23 mouse cellular contexts compared by ENCODE assay signal in genomic region chr17:5037199-5037598, GRCm38 (mm10). TPM values are rescaled to one million over a fixed set of nuclear protein-coding genes. Genes with fewer than 3 reads are reported as not detected.
DNase-seq lines count a peak whose midpoint lies in the region; ATAC-seq and TF ChIP-seq lines count a peak whose summit lies in the region.
"Had no signal": no experiment of that assay in that cellular context is flagged by ENCODE, and none has a peak within 500 bp of the region (broad histone marks: within the 10 kb centered on the region; RNA-seq: fewer than 3 reads in every experiment).

No protein-coding gene starts in this region.

- no peak overlapping the region for H3K4me2 ChIP-seq in hindbrain, embryonic 14.5 days (replicated peaks)
- H3K4me2 ChIP-seq in hindbrain, embryonic 11.5 days (replicated peaks; ENCODE audit: low read depth, low read length) = no peak overlapping the region
- no peak overlapping the region for H3K4me2 ChIP-seq in hindbrain, postnatal 0 days (ENCODE audit: low read depth, low read length)
- no peak overlapping the region for H3K4me2 ChIP-seq in hindbrain, embryonic 12.5 days (replicated peaks)
- no peak overlapping the region for H3K4me2 ChIP-seq in midbrain, postnatal 0 days (ENCODE audit: low read depth, low read length, poor library complexity, severe bottlenecking)
- no peak overlapping the region for H3K4me2 ChIP-seq in midbrain, embryonic 15.5 days
- H3K4me2 ChIP-seq in embryonic facial prominence, embryonic 15.5 days (replicated peaks) = no peak overlapping the region
- H3K4me2 ChIP-seq: heart, embryonic 11.5 days had no signal

- no peaks in the 10 kb centered on the region for H3K27me3 ChIP-seq in hindbrain, embryonic 14.5 days (ENCODE audit: control insufficient read depth, insufficient read depth, low read length)
- no peaks in the 10 kb centered on the region for H3K27me3 ChIP-seq in hindbrain, embryonic 11.5 days (ENCODE audit: control insufficient read depth, insufficient read depth, low read length)
- no peaks in the 10 kb centered on the region for H3K27me3 ChIP-seq in hindbrain, postnatal 0 days (ENCODE audit: insufficient read depth, low read length)
- H3K27me3 ChIP-seq in hindbrain, embryonic 12.5 days = no peaks in the 10 kb centered on the region
- no peaks in the 10 kb centered on the region for H3K27me3 ChIP-seq in midbrain, postnatal 0 days (ENCODE audit: insufficient read depth, low read length)
- H3K27me3 ChIP-seq in midbrain, embryonic 15.5 days (replicated peaks) = no peaks in the 10 kb centered on the region
- no peaks in the 10 kb centered on the region for H3K27me3 ChIP-seq in embryonic facial prominence, embryonic 15.5 days
- H3K27me3 ChIP-seq: CH12.LX, Patski had no signal

- peaks cover 6% of the 10 kb centered on the region; the same call in 1 of the 2 replicates for H3K36me3 ChIP-seq in hindbrain, embryonic 14.5 days (replicated peaks; ENCODE audit: control insufficient read depth, insufficient read depth)
- no peaks in the 10 kb centered on the region for H3K36me3 ChIP-seq in hindbrain, embryonic 11.5 days (ENCODE audit: control insufficient read depth, insufficient read depth, low read length)
- H3K36me3 ChIP-seq in hindbrain, postnatal 0 days (ENCODE audit: insufficient read depth, low read length) = no peaks in the 10 kb centered on the region
- peaks cover 16% of the 10 kb centered on the region for H3K36me3 ChIP-seq in hindbrain, embryonic 12.5 days
- no peaks in the 10 kb centered on the region for H3K36me3 ChIP-seq in midbrain, postnatal 0 days (ENCODE audit: insufficient read depth, low read length)
- no peaks in the 10 kb centered on the region for H3K36me3 ChIP-seq in midbrain, embryonic 15.5 days (replicated peaks)
- peaks cover 10% of the 10 kb centered on the region; the same call in 1 of the 2 replicates for H3K36me3 ChIP-seq in embryonic facial prominence, embryonic 15.5 days

- no peak overlapping the region for H3K9ac ChIP-seq in hindbrain, embryonic 14.5 days
- no peak overlapping the region for H3K9ac ChIP-seq in hindbrain, embryonic 11.5 days (ENCODE audit: low read depth, low read length)
- no peak overlapping the region for H3K9ac ChIP-seq in hindbrain, postnatal 0 days (replicated peaks; ENCODE audit: low read length)
- H3K9ac ChIP-seq in hindbrain, embryonic 12.5 days = no peak overlapping the region
- H3K9ac ChIP-seq in midbrain, postnatal 0 days (replicated peaks; ENCODE audit: low read length, poor library complexity, severe bottlenecking) = 0 out of 2 replicates have a peak overlapping the region, but pooled peaks have one; percentile 29
- H3K9ac ChIP-seq in midbrain, embryonic 15.5 days = no peak overlapping the region
- H3K9ac ChIP-seq in embryonic facial prominence, embryonic 15.5 days = no peak overlapping the region
- H3K9ac ChIP-seq: forebrain, postnatal 0 days had no signal

- TF ChIP-seq CTCF in hindbrain, postnatal 0 days (IDR thresholded peaks at IDR 0.05; ENCODE audit: low read depth) = no peak
- TF ChIP-seq CTCF in midbrain, postnatal 0 days (IDR thresholded peaks at IDR 0.05) = no peak

- H3K9me3 ChIP-seq in hindbrain, embryonic 14.5 days (ENCODE audit: control insufficient read depth, low read length) = no peaks in the 10 kb centered on the region
- H3K9me3 ChIP-seq in hindbrain, embryonic 11.5 days (ENCODE audit: control insufficient read depth, low read length) = no peaks in the 10 kb centered on the region
- H3K9me3 ChIP-seq in hindbrain, postnatal 0 days (ENCODE audit: low read length) = no peaks in the 10 kb centered on the region
- H3K9me3 ChIP-seq in hindbrain, embryonic 12.5 days (replicated peaks) = no peaks in the 10 kb centered on the region
- no peaks in the 10 kb centered on the region for H3K9me3 ChIP-seq in midbrain, postnatal 0 days (ENCODE audit: low read length)
- no peaks in the 10 kb centered on the region for H3K9me3 ChIP-seq in midbrain, embryonic 15.5 days
- no peaks in the 10 kb centered on the region for H3K9me3 ChIP-seq in embryonic facial prominence, embryonic 15.5 days (replicated peaks)
- H3K9me3 ChIP-seq: G1E had no signal

- H3K4me1 ChIP-seq in hindbrain, embryonic 14.5 days (replicated peaks; ENCODE audit: control insufficient read depth, insufficient read depth, low read length) = no peaks in the 10 kb centered on the region
- 0 out of 2 replicates have a peak, but pooled peaks cover 2% of the 10 kb centered on the region for H3K4me1 ChIP-seq in hindbrain, embryonic 11.5 days (replicated peaks; ENCODE audit: control insufficient read depth, insufficient read depth, low read length)
- H3K4me1 ChIP-seq in hindbrain, postnatal 0 days (ENCODE audit: insufficient read depth, low read length) = 0 out of 2 replicates have a peak, but pooled peaks cover 11% of the 10 kb centered on the region
- peaks cover 26% of the 10 kb centered on the region for H3K4me1 ChIP-seq in hindbrain, embryonic 12.5 days
- no peaks in the 10 kb centered on the region for H3K4me1 ChIP-seq in midbrain, postnatal 0 days (ENCODE audit: insufficient read depth, low read length)
- H3K4me1 ChIP-seq in midbrain, embryonic 15.5 days = peaks cover 10% of the 10 kb centered on the region; the same call in 1 of the 2 replicates
- peaks cover 22% of the 10 kb centered on the region for H3K4me1 ChIP-seq in embryonic facial prominence, embryonic 15.5 days

- no peak for DNase-seq in hindbrain, embryonic 14.5 days (ENCODE audit: low spot score)
- DNase-seq in hindbrain, embryonic 11.5 days (ENCODE audit: low spot score) = no peak
- DNase-seq in hindbrain, postnatal 0 days (ENCODE audit: low spot score) = peak; percentile 24
- peak; percentile 23 for DNase-seq in midbrain, postnatal 0 days (ENCODE audit: low spot score)
- DNase-seq: adrenal gland, postnatal 10 days; adrenal gland, postnatal 36 days; B cell, adult 2 months; cerebellum, adult 18-20 months; cerebellum, adult 9-10 months; cerebellum, postnatal 14 days; forebrain, postnatal 0 days; gastrocnemius, adult 2 months; gastrocnemius, postnatal 14 days had no signal

- 76% methylated on average over 8 of the region's 8 CpGs for WGBS in hindbrain, embryonic 14.5 days
- WGBS in hindbrain, embryonic 11.5 days = 91% methylated on average over 8 of the region's 8 CpGs
- 55% methylated on average over 8 of the region's 8 CpGs for WGBS in hindbrain, postnatal 0 days
- 86% methylated on average over 8 of the region's 8 CpGs for WGBS in hindbrain, embryonic 12.5 days
- WGBS in midbrain, postnatal 0 days = 69% methylated on average over 8 of the region's 8 CpGs
- 76% methylated on average over 8 of the region's 8 CpGs for WGBS in midbrain, embryonic 15.5 days
- WGBS in embryonic facial prominence, embryonic 15.5 days = 50% methylated on average over 8 of the region's 8 CpGs

- no peak overlapping the region for H3K4me3 ChIP-seq in hindbrain, embryonic 14.5 days (replicated peaks; ENCODE audit: low read length)
- H3K4me3 ChIP-seq in hindbrain, embryonic 11.5 days (ENCODE audit: low read depth, low read length) = no peak overlapping the region
- no peak overlapping the region for H3K4me3 ChIP-seq in hindbrain, postnatal 0 days (ENCODE audit: low read length)
- H3K4me3 ChIP-seq in hindbrain, embryonic 12.5 days = no peak overlapping the region
- no peak overlapping the region for H3K4me3 ChIP-seq in midbrain, postnatal 0 days (ENCODE audit: low read depth, low read length)
- no peak overlapping the region for H3K4me3 ChIP-seq in midbrain, embryonic 15.5 days
- no peak overlapping the region for H3K4me3 ChIP-seq in embryonic facial prominence, embryonic 15.5 days (replicated peaks)
- H3K4me3 ChIP-seq: gastrocnemius, adult 2 months had no signal

- H3K27ac ChIP-seq in hindbrain, embryonic 14.5 days = no peak overlapping the region
- H3K27ac ChIP-seq in hindbrain, embryonic 11.5 days (ENCODE audit: low read depth, low read length) = no peak overlapping the region
- H3K27ac ChIP-seq in hindbrain, postnatal 0 days = no peak overlapping the region
- no peak overlapping the region for H3K27ac ChIP-seq in hindbrain, embryonic 12.5 days
- no peak overlapping the region for H3K27ac ChIP-seq in midbrain, postnatal 0 days (ENCODE audit: low read depth, low read length)
- H3K27ac ChIP-seq in midbrain, embryonic 15.5 days = no peak overlapping the region
- H3K27ac ChIP-seq in embryonic facial prominence, embryonic 15.5 days (replicated peaks) = 0 out of 2 replicates have a peak overlapping the region, but pooled peaks have one; percentile 28
- H3K27ac ChIP-seq: gastrocnemius, adult 2 months had no signal

- peak; percentile 28; the same call in 1 of the 2 replicates for ATAC-seq in hindbrain, embryonic 14.5 days (ENCODE audit: low FRiP score)
- ATAC-seq in hindbrain, embryonic 11.5 days (ENCODE audit: low FRiP score) = no peak
- peak; percentile 49; the same call in 1 of the 2 replicates for ATAC-seq in hindbrain, postnatal 0 days
- no peak for ATAC-seq in hindbrain, embryonic 12.5 days (ENCODE audit: low FRiP score)
- ATAC-seq in midbrain, postnatal 0 days (ENCODE audit: low FRiP score) = no peak
- ATAC-seq in midbrain, embryonic 15.5 days (replicated peaks) = no peak
- ATAC-seq in embryonic facial prominence, embryonic 15.5 days (ENCODE audit: insufficient number of reproducible peaks, low FRiP score, low TSS enrichment, low read depth) = no peak; the same call in 1 of the 2 replicates
- ATAC-seq: forebrain, embryonic 14.5 days; forebrain, postnatal 0 days; inflammation-experienced regulatory T-cells, adult 6 months; intestine, embryonic 16.5 days had no signal

RNA-seq across cellular contexts. Expression of gene Arid1b, which starts 43.1 kb away (rescaled TPM):
- polyA plus RNA-seq in hindbrain, embryonic 14.5 days (2014; fragmentation: Nextera tagmentation; extraction: Ambion mirVana) = 18.8 and 20.5 TPM in 2 replicates
- polyA plus RNA-seq in hindbrain, embryonic 11.5 days (2014; fragmentation: Nextera tagmentation; extraction: Ambion mirVana) = 13.1 and 18.6 TPM in 2 replicates
- 62.5 and 64.6 TPM in 2 replicates for total RNA-seq in hindbrain, postnatal 0 days (2014; rRNA removed)
- polyA plus RNA-seq in hindbrain, postnatal 0 days (2015; fragmentation: Nextera tagmentation; extraction: Ambion mirVana) = 10.5 and 10.9 TPM in 2 replicates
- 22.3 and 22.6 TPM in 2 replicates for polyA plus RNA-seq in hindbrain, embryonic 12.5 days (2016; fragmentation: Nextera tagmentation; extraction: Ambion mirVana)
- 62.0 and 73.3 TPM in 2 replicates for total RNA-seq in midbrain, postnatal 0 days (2014; rRNA removed)
- polyA plus RNA-seq in midbrain, postnatal 0 days (2015; fragmentation: Nextera tagmentation; extraction: Ambion mirVana) = 10.1 and 11.9 TPM in 2 replicates
- polyA plus RNA-seq in midbrain, embryonic 15.5 days (2015; fragmentation: Nextera tagmentation; extraction: Ambion mirVana) = 14.4 and 16.5 TPM in 2 replicates
- 11.4 and 12.2 TPM in 2 replicates for polyA plus RNA-seq in embryonic facial prominence, embryonic 15.5 days (2015; fragmentation: Nextera tagmentation; extraction: Ambion mirVana)

Comparison
In these comparisons a context has a peak if more than half of its experiments do, and no peak if none do; other contexts are left out.
1. ATAC-seq: peak in hindbrain, embryonic 14.5 days (single experiment) and hindbrain, postnatal 0 days (single experiment); none in hindbrain, embryonic 11.5 days (single experiment), hindbrain, embryonic 12.5 days (single experiment), midbrain, postnatal 0 days (single experiment), midbrain, embryonic 15.5 days (single experiment) and embryonic facial prominence, embryonic 15.5 days (single experiment).
2. DNase-seq: peak in hindbrain, postnatal 0 days (single experiment) and midbrain, postnatal 0 days (single experiment); none in hindbrain, embryonic 14.5 days (single experiment) and hindbrain, embryonic 11.5 days (single experiment).